In the genomic region with DNA sequence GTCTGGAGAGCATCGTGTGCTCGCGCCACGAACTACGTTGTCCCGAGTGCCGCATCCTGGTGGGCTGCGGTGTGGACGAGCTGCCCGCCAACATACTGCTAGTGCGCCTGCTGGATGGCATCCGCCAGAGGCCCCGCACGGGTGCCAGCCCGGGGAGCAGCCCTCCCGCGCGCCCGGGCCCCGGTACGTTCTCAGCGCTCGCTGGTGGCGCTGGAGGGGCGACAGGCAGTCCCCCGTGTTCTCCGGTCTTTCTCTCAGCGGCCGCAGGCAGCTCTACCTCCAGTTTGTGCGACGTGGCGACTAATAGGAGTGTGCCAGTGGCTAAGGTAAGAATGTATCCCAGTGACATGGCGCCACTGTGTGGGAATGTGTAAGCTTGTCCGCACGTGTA, we compare ENCODE assay signal across 8 mouse cellular contexts. TPM values are rescaled to one million over a fixed set of nuclear protein-coding genes. Genes with fewer than 3 reads are reported as not detected.
DNase-seq lines count a peak whose midpoint lies in the region; ATAC-seq lines count a peak whose summit lies in the region.

No protein-coding gene starts in this region.

- peaks cover 11% of the 10 kb centered on the region for H3K4me1 ChIP-seq in midbrain, embryonic 16.5 days (ENCODE audit: control insufficient read depth, insufficient read depth, low read length)

- H3K4me3 ChIP-seq in midbrain, embryonic 16.5 days (ENCODE audit: low read depth, low read length) = peak overlapping the region; percentile 73

- peak overlapping the region; percentile 75 for H3K9ac ChIP-seq in midbrain, embryonic 16.5 days (ENCODE audit: low read depth, low read length)

- 0 out of 2 replicates have a peak overlapping the region, but pooled peaks have one; percentile 4 for H3K27ac ChIP-seq in midbrain, embryonic 16.5 days (ENCODE audit: low read length)

- intact Hi-C loops in left cerebral cortex, postnatal 36 days (cut with DNase I) = loop anchor here (5.0 to 10.0 kb wide), 5 partner anchors 69 to 479 kb away; no protein-coding TSS in a partner anchor

- 0 out of 2 replicates have a peak, but pooled peaks have one; percentile 12 for ATAC-seq in granulocyte monocyte progenitor cell, adult 5-6 weeks (replicated peaks; ENCODE audit: poor library complexity, severe bottlenecking)
- ATAC-seq in midbrain, embryonic 16.5 days = peak; percentile 43

- no peaks in the 10 kb centered on the region for H3K36me3 ChIP-seq in midbrain, embryonic 16.5 days (ENCODE audit: control insufficient read depth, insufficient read depth, low read length)

- H3K9me3 ChIP-seq in midbrain, embryonic 16.5 days (replicated peaks; ENCODE audit: control insufficient read depth, low read length, poor library complexity, severe bottlenecking) = no peaks in the 10 kb centered on the region

- under 1% methylated on average over 35 of the region's 35 CpGs for WGBS in midbrain, embryonic 16.5 days

- peaks cover 8% of the 10 kb centered on the region for H3K27me3 ChIP-seq in midbrain, embryonic 16.5 days (ENCODE audit: control insufficient read depth, insufficient read depth, low read depth, low read length)

- H3K4me2 ChIP-seq in midbrain, embryonic 16.5 days (ENCODE audit: low read length) = peak overlapping the region; percentile 98

- peak; percentile 28 to 44 for DNase-seq in layer of hippocampus, postnatal 25 days (ENCODE audit: extremely low spot score in 1 of 2, low spot score in 1 of 2)
- DNase-seq in layer of hippocampus, adult 9-11 months = no peak
- peak; percentile 31 for DNase-seq in embryo, embryonic 11 days
- peak; percentile 49 to 65 for DNase-seq in left cerebral cortex, postnatal 36 days (ENCODE audit: low spot score in 2 of 2)
- no peak for DNase-seq in spleen, adult 12 weeks (ENCODE audit: low spot score)
- no peak for DNase-seq in spleen, postnatal 14 days (ENCODE audit: low spot score in 2 of 2)

RNA-seq across cellular contexts. Expression of a gene that starts 0.6 kb away (rescaled TPM):
- total RNA-seq in layer of hippocampus, postnatal 25 days (2021) = 10 to 100 TPM; 34.3 to 37.3 TPM
- not detected in 2 replicates for total RNA-seq in granulocyte monocyte progenitor cell, adult 5-6 weeks (2014; fragmentation: Nextera tagmentation)
- total RNA-seq in granulocyte monocyte progenitor cell, adult 5-6 weeks (2017) = not detected in 2 replicates
- 10 to 100 TPM; 44.0 to 56.3 TPM for total RNA-seq in left cerebral cortex, postnatal 36 days (2021)
- 3.1 and 3.2 TPM in 2 replicates for polyA plus RNA-seq in midbrain, embryonic 16.5 days (2015; fragmentation: Nextera tagmentation; extraction: Ambion mirVana)

Comparison
In these comparisons a context has a peak if more than half of its experiments do, and no peak if none do; other contexts are left out.
1. DNase-seq: peak in layer of hippocampus, postnatal 25 days (2 of 2), embryo, embryonic 11 days (single experiment) and left cerebral cortex, postnatal 36 days (2 of 2); none in layer of hippocampus, adult 9-11 months (single experiment), spleen, adult 12 weeks (single experiment) and spleen, postnatal 14 days (0 of 2).
2. RNA of a gene that starts 0.6 kb away (total RNA-seq): 44.0 to 56.3 TPM in left cerebral cortex, postnatal 36 days and 34.3 to 37.3 TPM in layer of hippocampus, postnatal 25 days; not detected in granulocyte monocyte progenitor cell, adult 5-6 weeks; every median in the first group is over 10 times any median in the second.